Mouse (Mus musculus) large intestine, adult 2 months (tissue): ENCODE data around the gene Slc25a21. TPM values are rescaled to one million over a fixed set of nuclear protein-coding genes. Genes with fewer than 3 reads are reported as not detected.

Experiments
- DNase-seq: peaks from one replicate; pipeline ENCODE4 v3.0.0-alpha.2; 2012; ENCODE audit warnings: low read depth, low spot score
- WGBS: fragments of 180-500 bp; shearing (Covaris S2); methylation state at CpG from one replicate; pipeline ENCODE4 v1.1.7; 2018; 5-methylcytosine and 5-hydroxymethylcytosine counted together
- polyA plus RNA-seq: library from polyadenylated mRNA; depleted of rRNA; stranded (reverse); fragments of >200 nt; gene quantifications from 2 replicates; pipeline ENCODE4 v1.2.3, GENCODE M21; 2012

The Slc25a21 gene
- polyA plus RNA-seq, 1 experiment = not detected

DNA sequence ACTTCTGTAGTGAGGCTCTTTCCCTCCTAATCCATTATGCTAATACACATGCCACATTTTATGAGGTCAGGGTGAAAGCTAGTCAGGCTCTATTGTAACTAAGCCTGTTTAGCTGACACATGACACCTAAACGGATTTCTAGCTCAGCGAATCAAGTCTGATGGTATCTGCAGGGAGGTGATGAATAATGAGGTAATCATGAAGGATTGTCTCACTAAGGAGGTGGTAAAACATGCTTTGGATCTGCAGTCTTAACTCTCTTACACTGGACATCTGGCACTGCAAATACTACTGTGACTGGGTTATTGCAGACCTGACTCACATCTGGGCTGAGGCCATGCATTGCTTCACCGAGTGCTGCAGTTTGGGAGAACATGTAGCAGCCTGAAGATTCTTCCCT is 392.8 kb downstream of the Slc25a21 start:
- WGBS = 44% methylated on average over 3 of the region's 3 CpGs
- no peak for DNase-seq

DNA sequence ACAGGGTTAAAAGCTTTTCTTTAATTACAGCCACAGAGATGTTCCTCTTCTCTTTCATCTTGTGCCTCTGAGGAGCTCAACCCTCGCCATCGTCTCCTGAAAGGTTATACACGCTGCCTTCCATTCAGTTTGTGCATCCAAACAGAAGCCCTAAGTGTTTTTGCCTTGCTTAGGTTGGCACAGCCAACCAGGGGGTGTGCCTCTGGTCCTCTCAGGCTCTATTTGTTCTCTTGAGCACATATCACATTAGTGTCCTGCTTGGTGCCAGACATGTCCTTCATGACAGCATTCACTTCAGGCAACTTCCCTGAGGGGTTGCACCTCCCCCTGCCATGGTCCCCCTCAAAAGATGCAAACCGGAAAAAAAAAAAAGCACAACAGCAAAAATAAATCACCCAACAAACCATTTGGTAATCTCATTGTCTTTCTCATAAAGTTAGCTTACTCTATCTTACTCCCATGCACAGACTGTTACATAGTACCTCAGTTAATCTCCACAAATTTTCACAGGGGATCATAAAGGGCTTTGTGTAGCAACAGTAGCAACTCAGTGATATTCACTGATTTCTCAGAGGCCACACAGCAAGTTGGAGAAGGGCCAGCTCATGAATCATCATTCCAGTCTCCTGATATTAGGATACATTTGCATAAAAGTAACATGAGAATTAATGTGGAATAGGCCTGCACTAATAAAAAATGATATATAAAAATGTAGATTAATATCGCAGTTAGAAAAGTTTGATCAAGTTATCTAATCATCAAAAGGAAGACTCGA is 398.4 kb downstream of the Slc25a21 start:
- DNase-seq = no peak
- WGBS = 78% methylated on average over 6 of the region's 6 CpGs

DNA sequence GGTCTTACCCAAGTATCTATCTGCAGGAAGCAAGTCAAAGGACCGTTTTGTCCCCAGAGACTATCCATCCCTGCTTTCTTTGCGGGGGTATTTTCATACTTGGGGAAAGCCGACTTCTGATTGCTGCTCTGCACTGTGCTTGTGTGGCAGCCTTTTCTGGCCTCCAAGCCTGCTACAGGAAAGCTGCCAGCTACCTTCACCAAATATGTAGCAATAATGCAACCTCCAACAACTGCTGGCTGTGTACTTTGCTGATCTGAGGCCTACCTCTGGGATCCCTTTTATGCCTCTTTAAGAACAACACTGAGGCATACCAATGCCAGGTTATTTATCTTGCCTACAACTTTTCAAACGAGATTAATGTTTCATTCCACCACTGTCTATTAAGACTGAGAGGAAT is 408.0 kb downstream of the Slc25a21 start:
- WGBS = 67% methylated on average over 4 of the region's 4 CpGs
- no peak for DNase-seq

DNA sequence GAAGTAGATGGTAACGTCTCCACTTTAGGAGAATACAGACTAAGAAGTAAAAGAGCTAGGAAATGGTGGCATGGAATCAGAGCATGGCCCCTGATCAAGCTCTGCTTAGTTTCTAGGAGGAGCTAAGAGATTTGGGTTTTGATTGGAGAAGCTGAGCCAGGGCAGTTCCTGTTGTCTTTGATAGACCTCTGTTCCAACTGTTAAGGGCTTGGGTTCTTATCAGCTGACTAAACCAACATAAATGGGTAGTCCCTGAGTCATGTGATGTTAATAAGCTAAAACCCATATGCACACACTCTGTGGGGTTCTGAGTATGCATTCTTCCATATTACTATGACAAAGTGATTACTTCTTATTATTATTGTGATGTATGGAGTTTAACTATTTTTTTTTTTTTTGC is 412.0 kb downstream of the Slc25a21 start:
- DNase-seq = no peak
- 76% methylated on average over 1 of the region's 1 CpGs for WGBS

DNA sequence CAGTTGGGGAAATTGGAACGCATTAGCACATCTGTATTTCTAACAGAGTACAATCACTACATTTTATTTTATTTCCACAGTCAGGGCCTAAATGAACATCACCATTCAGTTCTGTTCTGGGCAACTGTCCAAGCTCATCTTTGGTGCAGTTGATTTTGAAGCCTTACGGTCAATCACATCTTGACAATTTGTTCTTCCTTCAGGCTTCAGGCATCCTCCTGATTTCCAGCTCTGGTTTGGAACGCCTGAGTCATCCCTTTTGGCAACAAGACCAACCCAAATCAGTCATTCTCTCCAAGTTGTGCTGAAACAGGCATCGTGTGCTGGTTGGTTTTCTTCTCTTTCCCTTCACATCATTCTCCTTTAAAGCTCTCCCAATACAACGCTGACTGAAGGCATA is 416.1 kb downstream of the Slc25a21 start:
- 74% methylated on average over 5 of the region's 5 CpGs for WGBS
- no peak for DNase-seq

DNA sequence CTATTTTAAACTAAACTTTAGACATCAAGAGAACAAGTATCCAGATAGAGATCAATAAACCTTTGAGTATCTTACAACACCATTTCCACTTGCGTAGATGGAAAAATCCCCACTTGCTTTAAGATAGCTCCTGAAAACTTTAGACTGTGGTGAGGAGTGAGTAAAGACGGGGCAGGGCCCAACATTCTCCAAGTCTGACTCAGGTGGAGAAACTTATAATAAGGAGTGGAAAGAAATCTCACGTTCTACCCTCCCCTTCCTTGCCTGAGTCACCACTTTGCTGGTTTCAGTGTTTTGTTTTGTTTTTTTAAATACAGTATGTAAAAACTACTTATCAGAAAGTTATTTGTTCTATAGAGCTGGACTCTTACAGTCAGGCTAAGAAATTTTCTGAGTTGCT is 417.7 kb downstream of the Slc25a21 start:
- 84% methylated on average over 3 of the region's 3 CpGs for WGBS

DNA sequence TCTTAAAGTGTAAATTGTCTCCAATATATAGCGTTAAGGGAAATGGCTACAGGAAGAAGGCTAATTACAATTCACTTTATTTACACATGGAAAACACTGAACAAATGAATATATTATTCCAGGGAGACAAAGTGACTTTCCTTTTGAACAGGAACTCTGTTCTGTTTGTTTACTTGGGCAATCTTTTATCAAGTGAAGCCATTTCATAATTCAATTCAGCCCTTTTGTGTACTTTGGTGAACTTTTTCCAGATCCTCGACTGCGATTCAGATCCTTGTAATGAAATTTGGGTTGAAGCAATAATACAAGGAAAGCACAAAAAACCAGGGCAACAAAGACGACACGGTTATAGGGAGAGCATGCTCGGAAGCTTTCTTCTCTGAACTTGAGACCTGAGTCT is 423.3 kb downstream of the Slc25a21 start:
- no peak for DNase-seq

More for the DNA sequence above, 417.7 kb downstream of the Slc25a21 start:
- DNase-seq = no peak

DNA sequence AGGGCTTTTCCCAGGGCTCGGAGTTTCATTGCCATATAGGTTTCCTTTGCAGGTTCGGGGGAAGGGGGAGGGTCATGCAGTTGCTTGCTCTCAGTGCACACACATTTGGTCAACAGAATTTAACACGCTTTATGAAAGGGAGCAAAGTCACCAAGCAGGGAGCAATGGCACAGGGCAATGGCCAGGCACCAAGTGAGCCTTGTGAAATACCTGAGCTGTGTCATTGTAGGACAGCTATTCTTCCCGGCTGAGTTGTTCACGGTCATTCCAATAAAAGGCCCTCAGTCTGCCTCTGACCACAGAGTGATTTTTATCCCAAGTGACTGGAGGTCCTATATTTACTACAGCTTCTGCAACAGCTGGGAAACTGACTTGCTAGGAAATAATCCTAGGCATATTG is 427.9 kb downstream of the Slc25a21 start:
- DNase-seq = no peak
- WGBS = 60% methylated on average over 5 of the region's 5 CpGs

More for the DNA sequence above, 423.3 kb downstream of the Slc25a21 start:
- WGBS = 33% methylated on average over 6 of the region's 6 CpGs

DNA sequence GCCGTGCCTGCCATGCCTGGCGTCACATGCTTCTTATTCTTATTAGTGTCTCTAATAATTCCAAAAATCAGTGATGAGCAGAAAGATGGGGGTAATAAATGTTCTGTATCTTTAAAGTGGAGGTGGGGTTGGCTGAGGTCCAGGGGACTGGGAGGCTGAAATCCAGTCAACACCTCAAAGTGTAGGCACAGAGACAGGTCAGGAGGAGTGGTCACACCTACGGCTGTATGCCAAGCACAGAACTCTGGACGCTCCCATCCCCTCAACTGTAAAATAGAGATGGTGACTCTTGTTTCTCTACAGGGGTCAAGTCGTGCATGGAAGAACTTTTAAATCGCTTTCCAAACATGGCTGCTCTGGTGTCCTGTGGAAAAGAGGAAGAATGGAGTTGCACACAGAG is 429.8 kb downstream of the Slc25a21 start:
- DNase-seq = no peak
- 72% methylated on average over 6 of the region's 6 CpGs for WGBS

DNA sequence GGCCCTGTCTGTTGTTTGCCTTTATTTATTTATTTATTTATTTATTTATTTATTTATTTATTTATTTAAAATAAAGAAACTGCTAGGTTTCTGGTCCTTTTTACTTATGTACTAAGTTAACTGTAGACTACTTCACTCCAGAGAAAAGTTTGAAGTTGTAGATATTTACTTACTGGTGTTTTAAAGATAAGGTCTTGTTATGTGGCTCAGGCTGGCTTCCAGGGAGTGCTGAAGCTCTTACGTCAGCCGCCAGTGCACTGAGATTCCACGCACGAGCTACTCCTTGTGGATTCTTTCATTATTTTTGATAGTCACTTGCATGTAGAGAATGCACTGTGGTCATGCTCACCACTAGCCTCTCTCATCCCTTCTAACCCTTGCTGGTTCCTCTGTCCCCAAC is 460.2 kb downstream of the Slc25a21 start:
- DNase-seq = no peak
- WGBS = 78% methylated on average over 4 of the region's 4 CpGs

DNA sequence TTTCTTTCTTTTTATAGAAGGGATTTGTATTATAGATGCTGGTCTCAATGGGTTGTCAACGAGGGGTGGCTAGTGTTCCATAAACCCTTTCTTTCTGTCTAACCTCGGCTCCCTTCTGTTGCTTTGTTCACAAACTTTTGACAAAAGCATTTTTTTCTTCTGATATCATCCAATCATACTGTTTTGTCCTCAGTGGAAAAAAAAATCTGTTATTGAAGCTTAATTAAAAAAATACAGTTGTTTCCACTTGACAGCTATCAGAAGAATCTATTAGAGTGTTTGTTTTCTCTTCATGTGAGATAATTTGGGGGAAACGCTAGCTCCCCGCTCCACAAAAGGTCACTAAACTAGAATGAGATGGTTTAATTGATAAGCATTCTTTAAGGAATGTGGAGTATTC is 469.6 kb downstream of the Slc25a21 start:
- WGBS = 50% methylated on average over 4 of the region's 4 CpGs
- DNase-seq = no peak

DNA sequence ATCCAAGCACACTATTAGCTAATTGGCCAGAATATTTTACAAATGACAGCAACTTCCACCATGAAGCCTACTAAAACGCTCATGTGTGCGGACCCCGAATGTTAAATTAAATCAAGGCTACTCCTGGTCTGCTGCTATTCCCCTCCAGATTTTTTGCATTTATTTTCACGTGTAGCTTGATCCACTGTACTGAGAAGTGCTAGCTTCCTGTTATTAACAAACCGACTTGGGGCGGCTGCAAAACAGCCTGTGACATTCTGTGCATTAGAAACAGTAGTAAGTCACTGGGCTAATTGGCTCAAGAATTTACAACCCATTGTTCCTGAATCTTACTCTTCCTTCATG is 478.6 kb downstream of the Slc25a21 start:
- 41% methylated on average over 6 of the region's 6 CpGs for WGBS
- no peak for DNase-seq

DNA sequence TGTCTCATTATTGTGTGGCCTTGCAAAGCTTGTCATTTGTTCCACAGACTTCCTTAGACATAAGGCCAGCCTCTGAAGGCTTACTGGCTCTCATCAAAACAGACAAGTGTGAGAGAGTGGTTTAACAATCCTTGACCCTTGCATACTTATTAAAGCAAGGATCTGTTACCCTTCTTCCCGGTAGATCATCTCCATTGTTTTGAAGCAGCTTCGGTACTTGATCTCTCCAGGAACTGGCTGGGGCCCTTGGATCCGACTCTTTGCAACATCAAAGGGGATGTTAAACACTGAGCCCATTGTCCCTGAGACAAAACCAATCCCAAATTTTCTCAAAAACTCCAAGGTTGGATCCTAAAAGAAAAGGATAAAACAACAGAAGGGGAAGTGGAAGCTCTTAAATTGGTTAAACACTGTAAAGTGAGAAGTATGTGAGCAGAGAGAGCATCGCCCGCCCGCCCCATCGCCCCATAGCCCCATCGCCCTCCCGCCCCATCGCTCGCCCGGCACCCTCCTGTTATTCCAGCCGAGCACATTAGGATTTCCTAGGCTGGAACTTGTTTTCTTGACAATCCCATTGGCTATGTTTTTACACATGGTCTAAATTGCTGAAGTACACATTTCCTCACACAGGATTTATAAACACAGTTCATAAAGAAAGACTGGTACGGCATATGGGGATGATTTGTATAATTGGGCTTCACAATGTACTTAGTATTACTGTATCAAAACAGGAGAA is 479.1 kb downstream of the Slc25a21 start:
- WGBS = 31% methylated on average over 14 of the region's 14 CpGs
- DNase-seq = no peak

DNA sequence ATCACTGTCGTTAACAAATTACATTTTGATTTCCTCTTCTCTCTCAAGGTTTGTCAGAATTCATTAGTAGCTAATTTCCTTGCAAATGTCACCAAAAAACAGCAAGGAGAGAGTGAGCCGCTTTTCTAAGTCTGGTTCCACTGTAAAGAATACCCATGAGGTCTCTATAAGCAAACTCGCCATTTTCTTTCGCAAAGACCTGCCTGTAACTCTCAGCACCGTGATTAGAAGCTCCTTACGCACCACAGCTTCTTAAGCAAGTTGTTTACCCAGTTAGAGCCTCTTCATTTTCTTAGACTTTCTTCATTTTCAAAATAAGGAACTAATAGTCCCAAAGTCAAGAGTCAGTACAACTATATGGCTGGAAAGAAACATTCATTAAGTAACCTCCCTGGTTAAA is 496.3 kb downstream of the Slc25a21 start:
- no peak for DNase-seq

DNA sequence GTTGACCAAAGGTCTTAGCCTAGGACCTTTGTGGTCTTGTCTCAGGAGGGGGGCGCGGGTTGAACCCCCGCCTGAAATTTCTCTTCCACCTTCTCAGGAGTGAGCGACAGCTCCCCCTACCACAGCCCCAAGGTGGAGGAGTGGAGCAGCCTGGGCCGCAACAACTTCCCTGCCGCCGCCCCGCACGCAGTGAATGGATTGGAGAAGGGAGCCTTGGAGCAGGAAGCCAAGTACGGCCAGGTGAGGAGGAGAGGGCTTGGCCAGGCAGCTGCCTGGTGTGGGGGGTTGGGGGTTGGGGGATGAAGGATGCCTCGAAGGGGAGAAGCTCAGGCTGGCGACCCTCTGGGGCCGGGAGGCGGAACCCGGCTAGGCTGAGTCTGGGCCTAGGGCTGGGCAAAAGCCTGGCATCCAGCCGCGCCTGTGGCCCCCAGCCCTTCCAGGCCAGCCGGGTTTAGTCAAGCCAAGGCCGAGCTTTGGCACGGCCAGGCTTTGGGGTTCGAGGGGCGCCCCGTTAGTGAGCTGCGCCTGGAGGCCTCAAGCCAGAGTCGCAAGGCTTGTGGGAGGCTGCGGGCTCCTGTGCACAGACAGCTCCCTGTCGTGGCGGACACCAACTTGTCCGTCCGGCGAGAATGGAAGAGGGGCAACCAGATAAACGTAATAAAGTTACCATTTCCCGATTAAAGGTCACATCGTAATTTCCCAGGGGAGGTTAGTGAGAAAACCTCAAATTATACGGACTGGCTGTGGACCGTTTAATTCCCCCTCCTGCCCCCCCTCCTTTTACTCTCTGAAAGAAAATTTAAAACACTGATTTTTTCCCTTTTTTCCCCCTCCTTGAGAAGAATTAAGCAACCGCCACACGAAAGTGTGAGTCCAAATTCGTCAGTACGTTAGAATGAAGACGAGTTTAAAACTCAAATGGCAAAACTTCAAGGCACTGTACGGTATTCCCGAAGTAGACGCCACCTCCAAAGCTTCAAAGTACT is 497.1 kb downstream of the Slc25a21 start:
- no peak for DNase-seq
- WGBS = 35% methylated on average over 44 of the region's 44 CpGs

More for the DNA sequence above, 496.3 kb downstream of the Slc25a21 start:
- 54% methylated on average over 6 of the region's 6 CpGs for WGBS

DNA sequence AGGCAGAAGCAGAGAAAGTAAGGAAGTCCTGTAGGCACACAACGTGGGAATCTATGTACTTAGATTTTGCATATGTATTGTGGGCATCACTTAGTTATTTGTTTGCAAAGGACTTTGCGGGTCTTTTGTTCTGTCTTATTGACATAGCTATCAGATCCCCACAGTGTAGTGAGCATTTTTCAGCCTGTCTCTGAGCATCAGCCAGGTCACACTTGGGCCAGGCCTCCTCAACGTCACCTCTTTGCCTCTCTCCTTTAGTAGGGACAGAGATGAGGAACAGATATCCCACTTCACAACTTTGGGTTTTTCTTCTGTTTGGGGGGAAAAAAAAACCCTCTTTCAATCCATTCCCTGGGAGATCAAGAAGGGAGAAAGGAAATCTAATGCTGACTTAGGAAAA is 497.9 kb downstream of the Slc25a21 start:
- 53% methylated on average over 3 of the region's 3 CpGs for WGBS
- no peak for DNase-seq

DNA sequence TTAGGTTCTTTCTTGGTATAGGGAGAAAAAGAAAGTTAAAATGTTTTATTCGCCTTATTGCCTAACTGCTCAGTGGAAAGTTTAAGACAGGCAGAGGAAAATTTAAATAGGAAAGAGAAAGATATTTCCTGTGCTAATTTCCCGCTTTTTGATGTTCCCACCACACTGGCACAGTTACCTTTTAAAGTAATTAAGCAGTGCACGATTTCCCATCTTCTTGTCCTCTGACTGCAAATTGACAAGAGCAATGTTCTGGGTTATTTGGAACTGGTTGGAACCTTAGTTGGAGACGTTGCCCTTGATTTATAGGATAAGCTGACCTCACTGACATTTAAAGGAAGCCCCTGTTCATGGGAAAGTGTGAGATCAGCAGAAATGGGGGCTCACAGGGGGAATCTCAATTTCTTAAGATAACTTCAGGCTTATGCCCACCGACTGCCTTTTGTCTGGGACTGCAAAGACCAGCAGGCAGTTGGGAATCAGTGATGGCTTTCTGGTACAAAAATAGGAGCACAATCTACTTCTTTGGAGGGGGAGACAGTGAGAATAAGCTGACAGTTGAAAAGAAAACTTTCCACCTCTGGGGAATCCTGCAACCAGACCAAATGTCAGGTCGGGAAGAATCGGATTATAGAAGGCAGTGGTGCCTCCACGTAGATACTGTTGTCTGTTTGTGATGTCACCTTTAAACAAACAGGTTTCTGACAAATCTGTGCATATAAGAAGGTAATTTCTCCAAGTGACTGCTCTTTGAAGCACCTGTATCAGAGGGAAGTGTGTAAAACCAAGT is 498.9 kb downstream of the Slc25a21 start:
- WGBS = 12% methylated on average over 8 of the region's 8 CpGs
- no peak for DNase-seq

DNA sequence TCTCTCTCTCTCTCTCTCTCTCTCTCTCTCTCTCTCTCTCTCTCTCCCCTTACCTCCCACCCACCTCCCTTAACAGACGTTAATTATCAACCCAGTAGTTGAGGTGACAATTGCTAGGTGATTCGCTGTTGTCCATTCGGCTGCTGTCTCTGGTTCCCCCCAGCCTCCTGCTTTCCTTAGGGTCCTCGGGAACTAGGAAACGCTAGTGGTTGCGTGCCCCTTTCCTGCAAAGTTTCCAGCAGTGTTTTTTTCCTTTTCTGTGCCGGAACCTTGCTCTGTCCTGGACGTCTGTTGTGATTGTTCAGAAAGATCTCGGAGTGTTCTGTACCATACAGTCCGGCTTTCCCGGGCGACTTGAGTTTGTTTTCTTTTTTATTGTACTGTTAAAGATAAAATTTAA is 499.5 kb downstream of the Slc25a21 start:
- no peak for DNase-seq
- WGBS = 3% methylated on average over 12 of the region's 12 CpGs

DNA sequence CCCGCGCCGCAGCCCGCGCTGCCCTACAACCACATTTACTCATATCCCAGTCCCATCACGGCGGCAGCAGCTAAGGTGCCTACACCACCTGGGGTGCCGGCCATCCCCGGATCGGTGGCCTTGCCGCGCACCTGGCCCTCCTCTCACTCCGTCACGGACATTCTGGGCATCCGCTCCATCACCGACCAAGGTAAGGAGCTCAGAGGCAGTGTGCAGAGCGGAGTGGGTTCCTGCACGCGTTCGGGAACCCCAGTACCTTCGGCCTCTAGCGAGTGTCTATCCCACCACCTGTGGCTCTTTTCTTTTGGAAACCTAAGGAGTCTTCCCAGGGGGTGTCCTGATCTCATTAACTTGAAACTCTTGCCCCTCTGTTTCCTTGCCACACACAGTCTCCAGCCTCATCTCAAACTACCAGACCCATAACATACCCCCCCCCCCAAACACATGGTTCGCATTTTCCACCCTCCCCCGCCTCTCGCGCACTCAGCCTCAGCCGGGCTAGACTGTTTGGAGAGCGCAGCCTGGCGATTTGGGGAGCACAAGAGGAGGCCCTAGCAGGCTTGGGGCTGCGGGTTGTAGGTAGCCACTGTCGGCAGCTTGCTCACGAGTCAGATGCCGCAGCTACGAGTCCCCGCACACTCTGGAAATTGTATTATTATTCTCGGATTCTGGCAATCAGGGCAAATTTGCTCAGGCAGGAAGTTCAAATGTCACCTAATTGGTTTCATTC is 500.1 kb downstream of the Slc25a21 start:
- no peak for DNase-seq
- WGBS = 3% methylated on average over 36 of the region's 36 CpGs
